Mouse (Mus musculus) liver, embryonic 14.5 days (tissue): ENCODE results near the gene Olfr1089. TPM values are rescaled to one million over a fixed set of nuclear protein-coding genes. Genes with fewer than 3 reads are reported as not detected.

ENCODE experiments used
- ATAC-seq: fragments of 200-750 bp; cut with Nextera tagmentation; 2 replicates; pipeline ENCODE4 v1.8.0; 2017; ENCODE audit warnings: moderate number of reproducible peaks, mild to moderate bottlenecking, moderate library complexity; ENCODE audit not compliant: insufficient read depth
- DNase-seq, 3 experiments: peaks; one replicate each; pipeline ENCODE4 v3.0.0-alpha.2; 2012 to 2013; ENCODE audit warnings: low read depth in 3 of 3, low spot score in 3 of 3
- H3K27ac ChIP-seq: fragments of 300-500 bp; sonication (generic); 2 replicates; pipeline ENCODE4 v1.5.1; 2014; ENCODE audit warnings: moderate library complexity, mild to moderate bottlenecking, control low read depth, inconsistent platforms
- H3K27me3 ChIP-seq: fragments of 300-500 bp; sonication (generic); 2 replicates; pipeline ENCODE4 v1.6.1; 2014; ENCODE audit warnings: mild to moderate bottlenecking, low read length, moderate library complexity; ENCODE audit not compliant: control insufficient read depth, insufficient read depth
- H3K36me3 ChIP-seq: fragments of 300-500 bp; sonication (generic); replicated peaks from 2 replicates; pipeline ENCODE4 v1.6.1; 2014; ENCODE audit warnings: low read depth; ENCODE audit not compliant: control insufficient read depth, insufficient read depth
- H3K4me1 ChIP-seq, 2 experiments: fragments of 200-500 bp in 1 of 2; fragments of 300-500 bp in 1 of 2; sonication (generic) in 1 of 2; replicated peaks; 2 replicates each; pipeline ENCODE4 v1.6.1; 2012 to 2014; ENCODE audit warnings: antibody characterized with exemption in 1 of 2, inconsistent platforms in 1 of 2, low read length in 1 of 2; ENCODE audit not compliant: control insufficient read depth in 2 of 2, insufficient read depth in 2 of 2
- H3K4me2 ChIP-seq: fragments of 300-500 bp; sonication (generic); 2 replicates; pipeline ENCODE4 v1.6.1; 2014; ENCODE audit warnings: low read depth, mild to moderate bottlenecking, control low read depth, moderate library complexity
- H3K4me3 ChIP-seq, 2 experiments: fragments of 200-500 bp in 1 of 2; fragments of 300-500 bp in 1 of 2; sonication (generic) in 1 of 2; 2 replicates each; pipeline ENCODE4 v1.5.1; 2012 to 2014; ENCODE audit warnings: low read depth in 2 of 2, low read length in 2 of 2, mild to moderate bottlenecking in 2 of 2, control low read depth in 1 of 2, inconsistent platforms in 1 of 2, moderate library complexity in 1 of 2; ENCODE audit not compliant: insufficient read depth in 1 of 2
- H3K9ac ChIP-seq: fragments of 300-500 bp; sonication (generic); replicated peaks from 2 replicates; pipeline ENCODE4 v1.6.1; 2014; ENCODE audit warnings: mild to moderate bottlenecking, control low read depth, moderate library complexity
- H3K9me3 ChIP-seq: fragments of 300-500 bp; sonication (generic); 2 replicates; pipeline ENCODE4 v1.6.1; 2016; ENCODE audit warnings: low read length, mixed read lengths; ENCODE audit not compliant: control insufficient read depth
- CTCF ChIP-seq: IDR thresholded peaks from 2 replicates; pipeline ENCODE4 v1.5.1; 2016; ENCODE audit warnings: antibody characterized with exemption, low read depth, control low read depth
- EP300 ChIP-seq: IDR thresholded peaks from 2 replicates; pipeline ENCODE4 v1.6.1; 2016; ENCODE audit warnings: antibody characterized with exemption, low read depth
- WGBS: fragments of 180-500 bp; shearing (Covaris S2); extraction: QIAGEN DNeasy Blood & Tissue Kit; methylation state at CpG from one replicate; pipeline ENCODE4 v1.1.7; 2014; ENCODE audit not compliant: insufficient replicate concordance; 5-methylcytosine and 5-hydroxymethylcytosine counted together
- polyA plus RNA-seq, 2 experiments: library from polyadenylated mRNA; depleted of rRNA in 1 of 2; stranded (reverse) in 1 of 2; unstranded in 1 of 2; fragments of >200 nt; fragmentation: Nextera tagmentation in 1 of 2; extraction: Ambion mirVana in 1 of 2; gene quantifications; 2 replicates each; pipeline versions ENCODE4 v1.2.1 to v1.2.3; 2012 to 2014

Olfr1089 gene
- polyA plus RNA-seq (2012; rRNA removed): not detected in 2 replicates
- polyA plus RNA-seq (2014; fragmentation: Nextera tagmentation; extraction: Ambion mirVana): not detected in 2 replicates

DNA sequence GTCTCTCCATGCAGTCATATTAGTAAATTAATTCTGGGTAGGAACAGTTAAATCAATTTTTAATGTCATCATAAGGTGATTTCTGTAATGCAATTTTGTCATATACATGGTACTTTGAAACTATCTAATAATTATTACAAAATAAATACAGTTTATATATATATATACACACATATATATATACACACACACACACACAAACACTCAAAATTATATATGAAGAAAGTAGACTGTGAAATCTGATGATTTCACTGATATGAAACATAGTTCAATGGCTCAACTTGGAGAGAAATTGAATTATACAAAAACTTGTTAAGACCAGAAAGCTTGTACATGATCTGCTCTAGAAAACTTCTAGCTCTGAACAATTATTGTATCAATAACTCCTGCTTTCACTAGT, at the start of gene Olfr1089:
Gene Olfr1089, minus strand, starts transcription at position 101 of the 400 bp plus-strand sequence.
- H3K9ac ChIP-seq: no peak within 1 kb of the TSS
- H3K27me3 ChIP-seq: no peaks in the 10 kb centered on the region
- no peaks in the 10 kb centered on the region for H3K9me3 ChIP-seq
- H3K4me1 ChIP-seq: no peaks in the 10 kb centered on the region
- no peak for TF ChIP-seq EP300
- no peak for TF ChIP-seq CTCF
- H3K36me3 ChIP-seq: no peaks in the 10 kb centered on the region
- DNase-seq (no peak), ATAC-seq (no peak)
- H3K4me2 ChIP-seq: no peak within 1 kb of the TSS
- no peak within 1 kb of the TSS for H3K27ac ChIP-seq
- H3K4me3 ChIP-seq: no peak within 1 kb of the TSS

DNA sequence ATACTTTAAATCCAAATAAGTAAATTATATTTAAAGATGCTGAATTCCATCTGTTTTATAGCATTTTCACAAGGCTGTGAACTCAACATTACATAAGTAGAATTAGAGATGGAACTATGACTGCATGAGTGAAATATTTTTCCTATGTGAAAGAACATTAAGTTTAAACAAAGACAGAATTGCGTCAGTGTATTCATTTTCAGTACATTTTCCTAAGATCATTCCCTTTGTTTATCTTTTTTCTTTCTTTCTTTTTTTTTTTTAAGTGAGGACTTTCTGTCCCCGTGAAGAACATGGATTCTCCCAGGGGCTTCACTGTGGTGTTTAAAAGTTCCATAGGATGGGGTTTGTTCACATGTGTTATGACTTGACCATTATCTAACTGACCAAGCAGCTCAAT, 48.7 kb upstream of the Olfr1089 start, which contains the start of gene Olfr1093:
Gene Olfr1093, plus strand, starts transcription at position 301 of the 400 bp plus-strand sequence.
- 51% methylated on average over 2 of the region's 2 CpGs for WGBS
- no peak within 1 kb of the TSS for H3K27ac ChIP-seq
- ATAC-seq: no peak

DNA sequence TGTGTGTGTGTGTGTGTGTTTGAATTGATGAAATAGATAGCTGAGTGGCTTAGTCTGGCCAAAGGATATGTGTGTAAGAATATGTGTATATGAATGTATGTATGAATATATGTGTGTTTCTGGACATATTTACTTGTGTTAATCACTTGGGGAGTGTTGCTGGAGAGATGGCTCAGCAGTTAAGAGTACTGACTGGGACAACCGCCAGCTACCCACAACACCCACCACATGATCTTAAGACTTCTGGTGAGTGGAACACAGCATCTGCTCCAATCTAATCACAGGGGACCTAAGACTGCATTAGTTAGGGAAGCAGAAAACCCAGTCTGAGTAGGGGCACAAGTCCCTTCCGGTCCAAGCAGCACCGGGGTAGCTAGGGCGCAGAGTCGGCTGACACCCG, 27.5 kb upstream of the Olfr1089 start:
- ATAC-seq (no peak), DNase-seq (no peak)
- H3K4me3 ChIP-seq: no peak overlapping the region
- H3K4me1 ChIP-seq: no peaks in the 10 kb centered on the region
- WGBS: 73% methylated on average over 6 of the region's 6 CpGs
- H3K4me2 ChIP-seq: no peak overlapping the region
- H3K9ac ChIP-seq: no peak overlapping the region
- no peak overlapping the region for H3K27ac ChIP-seq
- H3K9me3 ChIP-seq: no peaks in the 10 kb centered on the region
- H3K27me3 ChIP-seq: no peaks in the 10 kb centered on the region
- H3K36me3 ChIP-seq: no peaks in the 10 kb centered on the region
- no peak for TF ChIP-seq CTCF
- no peak for TF ChIP-seq EP300

More for the DNA sequence above, 48.7 kb upstream of the Olfr1089 start, which contains the start of gene Olfr1093:
- Histone ChIP-seq H3K4me1 (no peaks in the 10 kb centered on the region), H3K9me3 (no peaks in the 10 kb centered on the region), H3K27me3 (no peaks in the 10 kb centered on the region), H3K9ac (no peak within 1 kb of the TSS), H3K36me3 (no peaks in the 10 kb centered on the region), H3K4me3 (no peak within 1 kb of the TSS), H3K4me2 (no peak within 1 kb of the TSS)
- no peak for TF ChIP-seq CTCF
- TF ChIP-seq EP300: no peak
- no peak for DNase-seq

DNA sequence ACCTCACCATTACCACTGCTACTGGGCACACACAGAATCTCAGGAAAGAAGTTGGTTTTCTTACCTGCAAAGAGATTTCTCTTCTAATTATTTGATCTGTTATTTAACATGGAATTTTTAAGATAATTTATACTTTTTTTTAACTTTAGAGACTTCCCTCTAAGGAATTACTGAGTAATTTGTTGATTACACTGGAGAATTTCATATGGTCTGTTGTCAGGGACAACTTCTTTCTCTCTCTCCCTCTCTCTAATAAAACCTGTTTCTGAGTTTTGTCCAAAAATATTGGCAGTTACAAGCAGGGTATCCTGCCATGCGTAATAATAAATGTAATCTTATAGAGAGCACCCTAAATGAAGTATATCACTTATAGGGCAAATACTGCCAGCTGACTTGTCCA, 25.4 kb upstream of the Olfr1089 start, which contains the start of gene Olfr1090:
Gene Olfr1090, minus strand, starts transcription at position 101 of the 400 bp plus-strand sequence.
- no peak for TF ChIP-seq EP300
- TF ChIP-seq CTCF: no peak
- Histone ChIP-seq H3K27ac (no peak within 1 kb of the TSS), H3K9me3 (no peaks in the 10 kb centered on the region), H3K9ac (no peak within 1 kb of the TSS), H3K4me1 (no peaks in the 10 kb centered on the region), H3K36me3 (no peaks in the 10 kb centered on the region), H3K27me3 (no peaks in the 10 kb centered on the region), H3K4me2 (no peak within 1 kb of the TSS), H3K4me3 (no peak within 1 kb of the TSS)
- 62% methylated on average over 1 of the region's 1 CpGs for WGBS
- DNase-seq (no peak), ATAC-seq (no peak)

DNA sequence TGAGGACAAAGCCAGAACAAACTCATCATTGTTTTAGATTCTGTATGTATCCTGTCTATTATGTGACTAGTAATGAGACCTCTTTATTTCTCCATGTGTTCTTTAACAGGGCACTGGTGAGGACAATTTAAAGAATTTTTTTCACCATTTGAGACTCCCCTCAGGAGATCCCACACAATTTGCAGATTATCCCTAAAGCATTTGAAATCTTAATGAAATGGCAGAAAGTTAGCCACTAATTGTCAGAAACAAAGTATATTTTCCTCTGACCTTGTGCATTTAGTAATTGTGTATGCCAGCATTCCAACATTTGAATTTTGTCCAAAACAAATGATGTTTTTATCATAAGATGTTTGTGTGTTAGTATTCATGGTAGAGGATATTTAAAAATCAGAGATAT, 35.2 kb downstream of the Olfr1089 start, which contains the start of gene Olfr1087:
Gene Olfr1087, minus strand, starts transcription at position 101 of the 400 bp plus-strand sequence.
- Histone ChIP-seq H3K9ac (no peak within 1 kb of the TSS), H3K27me3 (no peaks in the 10 kb centered on the region), H3K36me3 (no peaks in the 10 kb centered on the region), H3K4me3 (no peak within 1 kb of the TSS), H3K9me3 (no peaks in the 10 kb centered on the region), H3K4me1 (no peaks in the 10 kb centered on the region), H3K27ac (no peak within 1 kb of the TSS), H3K4me2 (no peak within 1 kb of the TSS)
- DNase-seq (no peak), ATAC-seq (no peak)
- TF ChIP-seq EP300 (no peak), CTCF (no peak)

Other genes starting within 250 kb of the Olfr1089 start
- gene Olfr228, start 246.3 kb downstream of the Olfr1089 start, polyA plus RNA-seq (2012; rRNA removed): not detected in 2 replicates
- gene Olfr228, start 246.3 kb downstream of the Olfr1089 start, polyA plus RNA-seq (2014; fragmentation: Nextera tagmentation; extraction: Ambion mirVana): not detected in 2 replicates
- not detected in 2 replicates for gene Olfr1076, start 225.2 kb downstream of the Olfr1089 start, polyA plus RNA-seq (2012; rRNA removed)
- not detected in 2 replicates for gene Olfr1076, start 225.2 kb downstream of the Olfr1089 start, polyA plus RNA-seq (2014; fragmentation: Nextera tagmentation; extraction: Ambion mirVana)
- not detected in 2 replicates for gene Olfr1079, start 191.2 kb downstream of the Olfr1089 start, polyA plus RNA-seq (2012; rRNA removed)
- gene Olfr1079, start 191.2 kb downstream of the Olfr1089 start, polyA plus RNA-seq (2014; fragmentation: Nextera tagmentation; extraction: Ambion mirVana): not detected in 2 replicates
- gene Olfr1080, start 175.5 kb downstream of the Olfr1089 start, polyA plus RNA-seq (2012; rRNA removed): not detected in 2 replicates
- gene Olfr1080, start 175.5 kb downstream of the Olfr1089 start, polyA plus RNA-seq (2014; fragmentation: Nextera tagmentation; extraction: Ambion mirVana): not detected in 2 replicates
- not detected in 2 replicates for gene Olfr1082, start 134.7 kb downstream of the Olfr1089 start, polyA plus RNA-seq (2012; rRNA removed)
- not detected in 2 replicates for gene Olfr1082, start 134.7 kb downstream of the Olfr1089 start, polyA plus RNA-seq (2014; fragmentation: Nextera tagmentation; extraction: Ambion mirVana)
- gene Olfr1084, start 94.0 kb downstream of the Olfr1089 start, polyA plus RNA-seq (2012; rRNA removed): not detected in 2 replicates
- not detected in 2 replicates for gene Olfr1084, start 94.0 kb downstream of the Olfr1089 start, polyA plus RNA-seq (2014; fragmentation: Nextera tagmentation; extraction: Ambion mirVana)
- gene Olfr1085, start 71.7 kb downstream of the Olfr1089 start, polyA plus RNA-seq (2012; rRNA removed): not detected in 2 replicates
- not detected in 2 replicates for gene Olfr1085, start 71.7 kb downstream of the Olfr1089 start, polyA plus RNA-seq (2014; fragmentation: Nextera tagmentation; extraction: Ambion mirVana)
- not detected in 2 replicates for gene Olfr1086, start 53.6 kb downstream of the Olfr1089 start, polyA plus RNA-seq (2012; rRNA removed)
- not detected in 2 replicates for gene Olfr1086, start 53.6 kb downstream of the Olfr1089 start, polyA plus RNA-seq (2014; fragmentation: Nextera tagmentation; extraction: Ambion mirVana)
- not detected in 2 replicates for gene Olfr1087, start 35.3 kb downstream of the Olfr1089 start, polyA plus RNA-seq (2012; rRNA removed)
- not detected in 2 replicates for gene Olfr1087, start 35.3 kb downstream of the Olfr1089 start, polyA plus RNA-seq (2014; fragmentation: Nextera tagmentation; extraction: Ambion mirVana)
- gene Olfr1090, start 25.3 kb upstream of the Olfr1089 start, polyA plus RNA-seq (2012; rRNA removed): not detected in 2 replicates
- gene Olfr1090, start 25.3 kb upstream of the Olfr1089 start, polyA plus RNA-seq (2014; fragmentation: Nextera tagmentation; extraction: Ambion mirVana): not detected in 2 replicates
- not detected in 2 replicates for gene Olfr1093, start 48.8 kb upstream of the Olfr1089 start, polyA plus RNA-seq (2012; rRNA removed)
- gene Olfr1093, start 48.8 kb upstream of the Olfr1089 start, polyA plus RNA-seq (2014; fragmentation: Nextera tagmentation; extraction: Ambion mirVana): not detected in 2 replicates
- gene Olfr141, start 76.3 kb upstream of the Olfr1089 start, polyA plus RNA-seq (2012; rRNA removed): not detected in 2 replicates
- gene Olfr141, start 76.3 kb upstream of the Olfr1089 start, polyA plus RNA-seq (2014; fragmentation: Nextera tagmentation; extraction: Ambion mirVana): not detected in 2 replicates
- gene Olfr1094, start 91.0 kb upstream of the Olfr1089 start, polyA plus RNA-seq (2012; rRNA removed): not detected in 2 replicates
- gene Olfr1094, start 91.0 kb upstream of the Olfr1089 start, polyA plus RNA-seq (2014; fragmentation: Nextera tagmentation; extraction: Ambion mirVana): not detected in 2 replicates
- gene Olfr1095, start 118.0 kb upstream of the Olfr1089 start, polyA plus RNA-seq (2012; rRNA removed): not detected in 2 replicates
- not detected in 2 replicates for gene Olfr1095, start 118.0 kb upstream of the Olfr1089 start, polyA plus RNA-seq (2014; fragmentation: Nextera tagmentation; extraction: Ambion mirVana)
- not detected in 2 replicates for gene Gm13723, start 141.1 kb upstream of the Olfr1089 start, polyA plus RNA-seq (2012; rRNA removed)
- not detected in 2 replicates for gene Gm13723, start 141.1 kb upstream of the Olfr1089 start, polyA plus RNA-seq (2014; fragmentation: Nextera tagmentation; extraction: Ambion mirVana)
- gene Olfr1097, start 158.5 kb upstream of the Olfr1089 start, polyA plus RNA-seq (2012; rRNA removed): not detected in 2 replicates
- gene Olfr1097, start 158.5 kb upstream of the Olfr1089 start, polyA plus RNA-seq (2014; fragmentation: Nextera tagmentation; extraction: Ambion mirVana): not detected in 2 replicates
- gene Olfr1098, start 190.8 kb upstream of the Olfr1089 start, polyA plus RNA-seq (2012; rRNA removed): not detected in 2 replicates
- gene Olfr1098, start 190.8 kb upstream of the Olfr1089 start, polyA plus RNA-seq (2014; fragmentation: Nextera tagmentation; extraction: Ambion mirVana): not detected in 2 replicates
- not detected in 2 replicates for gene Olfr1099, start 227.0 kb upstream of the Olfr1089 start, polyA plus RNA-seq (2012; rRNA removed)
- not detected in 2 replicates for gene Olfr1099, start 227.0 kb upstream of the Olfr1089 start, polyA plus RNA-seq (2014; fragmentation: Nextera tagmentation; extraction: Ambion mirVana)
- not detected in 2 replicates for gene Olfr1100, start 246.3 kb upstream of the Olfr1089 start, polyA plus RNA-seq (2012; rRNA removed)
- not detected in 2 replicates for gene Olfr1100, start 246.3 kb upstream of the Olfr1089 start, polyA plus RNA-seq (2014; fragmentation: Nextera tagmentation; extraction: Ambion mirVana)